Mouse (Mus musculus): ENCODE data around the gene Akap11.

- TF ChIP-seq POLR2A (IDR thresholded peaks at IDR 0.05; ENCODE audit: extremely low read depth, insufficient read depth, low read length) (no peak), CTCF (IDR thresholded peaks at IDR 0.05; ENCODE audit: low read depth, low read length) (no peak)
Observed at GRCm38 (mm10) chr14:78528461-78529425, 7.9 kb downstream of the Akap11 start.
